Mouse (Mus musculus): ENCODE measurements around the gene Csnk1g2. TPM values are rescaled to one million over a fixed set of nuclear protein-coding genes. Genes with fewer than 3 reads are reported as not detected.
"Not testable (repeated sequence)": the region's sequence is repeated elsewhere in the genome, so short reads cannot be mapped to it uniquely, and the experiment has no call there.

Gene Csnk1g2
- polyA plus RNA-seq, 3 experiments from 2014 or later = 11.7 to 16.3 (median 13.2) TPM

GRCm38 (mm10) chr10:80602698-80603325 lies 19.8 kb upstream of the Csnk1g2 start, which contains the start of the genes Scamp4 and Adat3:
Gene Scamp4, plus strand, starts transcription at chr10:80602872.
Gene Adat3, plus strand, starts transcription at chr10:80602880.
- ATAC-seq = peak; percentile 85

GRCm38 (mm10) chr10:80603364-80603763 lies 19.3 kb upstream of the Csnk1g2 start:
- peak; percentile 4 for ATAC-seq

- no peak for ATAC-seq
These were observed 18.6 kb upstream of the Csnk1g2 start for GRCm38 (mm10) chr10:80604001-80604509.

- no peak for ATAC-seq
These were observed 17.6 kb upstream of the Csnk1g2 start for GRCm38 (mm10) chr10:80604988-80605387.

- not testable (repeated sequence) for ATAC-seq
These were observed 16.9 kb upstream of the Csnk1g2 start, which contains the start of gene Gm49322 for GRCm38 (mm10) chr10:80605721-80606120. Gene Gm49322, plus strand, starts transcription at chr10:80606021.

- ATAC-seq = peak; percentile 36
These were observed 16.3 kb upstream of the Csnk1g2 start for GRCm38 (mm10) chr10:80606306-80606705.

GRCm38 (mm10) chr10:80606737-80607350 lies 15.8 kb upstream of the Csnk1g2 start:
- no peak for ATAC-seq

GRCm38 (mm10) chr10:80608435-80608834 lies 14.2 kb upstream of the Csnk1g2 start:
- ATAC-seq = no peak

GRCm38 (mm10) chr10:80609269-80609924 lies 13.2 kb upstream of the Csnk1g2 start:
- no peak for ATAC-seq

- ATAC-seq = peak; percentile 44
These were observed 12.4 kb upstream of the Csnk1g2 start for GRCm38 (mm10) chr10:80610116-80610785.

- peak; percentile 44 for ATAC-seq
These were observed 11.6 kb upstream of the Csnk1g2 start for GRCm38 (mm10) chr10:80611024-80611423.

- no peak for ATAC-seq
These were observed 10.7 kb upstream of the Csnk1g2 start for GRCm38 (mm10) chr10:80611905-80612304.

GRCm38 (mm10) chr10:80613821-80614220 lies 8.8 kb upstream of the Csnk1g2 start:
- ATAC-seq = no peak

- ATAC-seq = no peak
These were observed 8.3 kb upstream of the Csnk1g2 start for GRCm38 (mm10) chr10:80614351-80614750.

GRCm38 (mm10) chr10:80618181-80618580 lies 4.5 kb upstream of the Csnk1g2 start:
- ATAC-seq = peak; percentile 67

GRCm38 (mm10) chr10:80619465-80620244 lies 3.0 kb upstream of the Csnk1g2 start:
- ATAC-seq = no peak

- no peak for ATAC-seq
These were observed 2.3 kb upstream of the Csnk1g2 start for GRCm38 (mm10) chr10:80620365-80620764.

GRCm38 (mm10) chr10:80620796-80621689 lies 1.6 kb upstream of the Csnk1g2 start:
- no peak for ATAC-seq

- ATAC-seq = no peak
These were observed 1.0 kb upstream of the Csnk1g2 start for GRCm38 (mm10) chr10:80621690-80621939.

GRCm38 (mm10) chr10:80621940-80622660 lies 538 bp upstream of the Csnk1g2 start:
- peak; percentile 78 for ATAC-seq

All from inflammation-experienced regulatory T-cells, adult 6 months (primary cell).